Mouse (Mus musculus) ES-Bruce4 (cell line): ENCODE measurements around the gene Pogz.

Experiments
- CTCF ChIP-seq: IDR thresholded peaks from one replicate; pipeline ENCODE4 v1.8.1; 2011; ENCODE audit warnings: low read depth, low read length
- EP300 ChIP-seq: IDR thresholded peaks from 2 replicates; pipeline ENCODE4 v1.6.1; 2011; ENCODE audit warnings: low read depth, low read length; ENCODE audit not compliant: insufficient read depth
- POLR2A ChIP-seq: IDR thresholded peaks from one replicate; pipeline ENCODE4 v1.8.1; 2011; ENCODE audit warnings: low read length; ENCODE audit not compliant: insufficient read depth

DNA sequence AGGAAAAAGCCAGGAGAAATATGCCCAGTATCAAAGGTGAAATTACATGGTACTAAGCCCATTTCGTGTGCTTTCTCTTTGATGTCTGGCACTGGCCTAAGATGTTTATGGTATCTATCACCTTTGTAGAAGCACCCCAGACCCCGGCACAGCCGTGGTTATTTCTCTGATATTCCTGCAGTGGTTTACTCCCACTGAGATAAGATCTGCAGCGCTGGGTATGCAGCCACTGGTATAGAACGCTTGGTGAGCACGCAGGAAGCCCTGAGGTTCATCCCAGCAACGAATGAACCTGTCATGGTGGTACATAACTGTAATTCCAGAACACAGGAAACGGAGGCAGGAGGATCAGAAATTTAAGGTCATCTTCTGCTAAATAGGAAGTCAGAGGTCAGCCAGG is 87.3 kb downstream of the Pogz start:
- no peak for TF ChIP-seq CTCF
- no peak for TF ChIP-seq POLR2A
- no peak for TF ChIP-seq EP300
